Mouse (Mus musculus) ES-Bruce4 (cell line): Measurements from ENCODE around the gene Thap4. TPM values are rescaled to one million over a fixed set of nuclear protein-coding genes. Genes with fewer than 3 reads are reported as not detected.

Experiments used
- H3K27ac ChIP-seq: 2 replicates; pipeline ENCODE4 v1.5.1; 2012; ENCODE audit warnings: low read length, inconsistent platforms; ENCODE audit not compliant: insufficient read depth
- H3K27me3 ChIP-seq: 2 replicates; pipeline ENCODE4 v1.6.1; 2012; ENCODE audit warnings: mild to moderate bottlenecking, low read length, inconsistent platforms; ENCODE audit not compliant: control insufficient read depth, poor library complexity, insufficient read depth, severe bottlenecking
- H3K36me3 ChIP-seq: 2 replicates; pipeline ENCODE4 v1.6.1; 2012; ENCODE audit warnings: inconsistent platforms, mild to moderate bottlenecking, low read length, moderate library complexity; ENCODE audit not compliant: control insufficient read depth, poor library complexity, insufficient read depth, severe bottlenecking
- H3K4me1 ChIP-seq: one replicate; pipeline ENCODE4 v1.8.1; 2011; ENCODE audit warnings: low read length; ENCODE audit not compliant: control insufficient read depth, insufficient read depth
- H3K4me3 ChIP-seq: 2 replicates; pipeline ENCODE4 v1.5.1; 2011; ENCODE audit warnings: low read depth, mild to moderate bottlenecking, low read length
- H3K9ac ChIP-seq: 2 replicates; pipeline ENCODE4 v1.6.1; 2012; ENCODE audit warnings: low read depth, mild to moderate bottlenecking, inconsistent platforms; ENCODE audit not compliant: poor library complexity, severe bottlenecking
- H3K9me3 ChIP-seq: replicated peaks from 2 replicates; pipeline ENCODE4 v1.6.1; 2012; ENCODE audit warnings: mild to moderate bottlenecking, low read length, inconsistent platforms; ENCODE audit not compliant: control insufficient read depth, poor library complexity, insufficient read depth, severe bottlenecking
- CTCF ChIP-seq: IDR thresholded peaks from one replicate; pipeline ENCODE4 v1.8.1; 2011; ENCODE audit warnings: low read depth, low read length
- EP300 ChIP-seq: IDR thresholded peaks from 2 replicates; pipeline ENCODE4 v1.6.1; 2011; ENCODE audit warnings: low read depth, low read length; ENCODE audit not compliant: insufficient read depth
- POLR2A ChIP-seq: IDR thresholded peaks from one replicate; pipeline ENCODE4 v1.8.1; 2011; ENCODE audit warnings: low read length; ENCODE audit not compliant: insufficient read depth
- polyA plus RNA-seq: library from polyadenylated mRNA; stranded (reverse); fragments of >200 nt; gene quantifications from 2 replicates; pipeline ENCODE4 v1.2.4, GENCODE M21; 2011; ENCODE audit warnings: low read depth; ENCODE audit not compliant: missing spikeins, insufficient read depth, insufficient read length

Thap4 gene
- polyA plus RNA-seq, 1 experiment, result 51.5 TPM

DNA sequence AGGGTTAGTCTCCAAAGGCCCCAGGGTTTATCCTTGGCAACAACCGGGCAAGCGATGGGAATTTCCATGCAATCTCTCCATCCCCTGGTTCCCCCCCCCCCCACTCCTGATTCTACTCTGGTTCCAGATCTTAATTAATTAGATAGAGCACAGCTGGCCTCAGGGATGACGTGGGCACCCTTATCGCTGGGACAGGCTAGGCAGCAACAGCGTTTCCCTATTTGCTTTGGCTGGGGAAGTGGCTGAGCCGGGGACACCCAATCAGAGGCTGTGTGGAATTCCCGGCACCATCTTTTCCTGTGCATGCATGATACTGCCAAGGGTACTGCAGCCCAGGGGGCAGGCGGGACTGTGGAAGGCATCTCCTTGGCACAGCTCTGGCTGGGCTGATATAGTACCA is 66.5 kb downstream of the Thap4 start:
- Histone ChIP-seq H3K36me3 (no peaks in the 10 kb centered on the region), H3K27me3 (no peaks in the 10 kb centered on the region), H3K4me1 (no peaks in the 10 kb centered on the region), H3K9me3 (no peaks in the 10 kb centered on the region), H3K4me3 (no peak overlapping the region), H3K27ac (no peak overlapping the region), H3K9ac (no peak overlapping the region)
- TF ChIP-seq EP300 (no peak), CTCF (no peak)

DNA sequence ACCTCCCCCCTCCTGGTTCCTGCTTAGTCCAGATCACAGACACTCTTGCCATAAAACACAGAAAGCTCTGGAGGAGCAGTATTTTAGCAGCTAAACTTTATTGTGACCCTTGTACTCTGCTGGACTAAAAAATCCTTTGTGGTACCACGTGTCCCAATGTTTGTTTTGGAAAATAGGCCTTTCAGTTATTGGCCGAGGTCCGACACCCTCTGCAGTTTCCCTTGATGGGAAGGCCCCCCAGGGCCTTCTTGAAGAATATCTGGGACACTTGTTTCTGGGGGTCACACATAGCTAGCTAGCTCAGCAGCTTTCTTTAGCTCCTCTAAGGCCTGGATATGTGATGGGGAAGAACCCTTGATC is 67.7 kb downstream of the Thap4 start:
- Histone ChIP-seq H3K27ac (no peak overlapping the region), H3K27me3 (no peaks in the 10 kb centered on the region), H3K9ac (peak overlapping the region; percentile 71; the same call in 1 of the 2 replicates), H3K4me3 (peak overlapping the region; percentile 80), H3K9me3 (0 out of 2 replicates have a peak, but pooled peaks cover 3% of the 10 kb centered on the region), H3K4me1 (no peaks in the 10 kb centered on the region), H3K36me3 (no peaks in the 10 kb centered on the region)
- TF ChIP-seq EP300 (no peak), POLR2A (no peak), CTCF (no peak)

DNA sequence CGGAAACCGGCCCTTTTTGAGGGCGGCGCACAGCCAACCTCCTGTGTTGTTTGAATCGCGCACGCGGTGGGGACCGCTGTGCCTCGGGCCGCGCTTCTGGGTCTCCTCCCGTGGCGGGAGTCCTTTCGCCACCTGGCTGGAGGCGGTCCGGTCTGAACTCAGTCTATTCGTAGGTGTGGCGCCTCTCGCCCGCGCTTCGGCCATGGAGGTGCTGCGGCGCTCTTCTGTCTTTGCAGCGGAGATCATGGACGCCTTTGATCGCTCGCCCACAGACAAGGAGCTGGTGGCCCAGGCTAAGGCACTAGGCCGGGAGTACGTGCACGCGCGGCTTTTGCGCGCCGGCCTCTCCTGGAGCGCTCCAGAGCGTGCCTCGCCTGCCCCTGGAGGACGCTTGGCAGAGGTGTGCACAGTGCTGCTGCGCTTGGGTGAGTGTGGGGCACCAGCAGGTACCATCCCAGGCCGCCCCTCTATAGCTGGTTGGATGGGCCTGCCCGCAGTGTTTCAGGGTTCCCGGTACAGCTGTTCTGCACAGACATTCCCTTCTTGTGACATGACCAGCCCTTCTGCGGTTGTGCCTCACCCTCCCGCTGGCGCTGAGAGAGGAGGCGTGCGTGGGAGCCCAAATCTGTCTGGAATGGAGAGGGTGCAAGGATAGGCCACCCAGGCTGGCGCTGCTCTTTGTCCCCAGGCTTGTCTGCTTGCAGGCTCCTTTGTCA is 68.3 kb downstream of the Thap4 start:
- no peaks in the 10 kb centered on the region for H3K27me3 ChIP-seq
- H3K36me3 ChIP-seq, result no peaks in the 10 kb centered on the region
- no peak overlapping the region for H3K27ac ChIP-seq
- H3K9ac ChIP-seq, result peak overlapping the region; percentile 71
- H3K9me3 ChIP-seq, result 0 out of 2 replicates have a peak, but pooled peaks cover 5% of the 10 kb centered on the region
- H3K4me3 ChIP-seq, result peak overlapping the region; percentile 80
- TF ChIP-seq CTCF, result peak; percentile 17
- TF ChIP-seq POLR2A, result no peak
- no peak for TF ChIP-seq EP300
- H3K4me1 ChIP-seq, result no peaks in the 10 kb centered on the region

DNA sequence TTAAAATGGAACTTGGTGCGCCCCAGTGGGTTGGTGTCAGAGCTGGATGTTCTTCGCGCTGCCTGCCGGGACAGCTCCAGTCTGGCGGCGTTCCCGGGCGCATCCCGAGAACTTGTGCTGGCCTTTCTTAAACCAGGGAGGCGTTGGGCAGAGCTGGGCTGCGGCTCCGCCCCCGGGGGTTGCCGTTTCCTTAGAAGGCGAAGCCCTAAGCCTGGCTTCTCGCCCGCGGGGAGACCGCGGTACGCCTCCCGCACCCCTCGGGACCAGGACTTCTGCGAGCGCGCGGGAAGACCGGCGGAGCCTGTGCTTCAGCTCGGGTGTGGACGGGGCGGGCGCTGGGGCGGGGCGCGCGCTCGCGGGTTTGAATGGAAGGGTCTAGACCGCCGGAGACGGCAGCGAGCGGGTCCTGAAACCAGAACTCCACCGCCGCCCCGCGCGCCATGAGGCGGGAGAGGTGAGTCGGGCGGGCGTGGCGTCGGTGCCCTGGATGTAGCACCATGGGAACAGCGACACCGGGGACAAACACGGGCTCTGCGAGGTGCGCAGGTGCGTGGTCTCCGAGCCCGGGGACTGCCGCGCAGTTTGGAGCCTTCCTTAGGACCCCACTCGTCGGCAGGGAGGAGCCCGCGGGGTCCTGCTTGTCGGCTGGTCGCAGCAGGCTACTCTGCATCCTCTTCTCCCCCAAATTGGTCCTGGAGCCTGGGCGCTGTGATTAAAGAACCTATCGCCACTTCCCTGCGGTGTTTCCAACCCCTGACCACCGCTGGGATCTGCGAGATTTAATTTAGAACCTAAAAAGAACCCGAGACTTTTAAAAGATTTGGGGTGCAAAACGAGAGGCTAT is 69.0 kb downstream of the Thap4 start, which contains the start of gene Bok:
Gene Bok, plus strand, starts transcription at position 260 of the 844 bp plus-strand sequence.
- Histone ChIP-seq H3K9ac (peak within 1 kb of the TSS; percentile 71), H3K4me1 (no peaks in the 10 kb centered on the region), H3K4me3 (peak within 1 kb of the TSS; percentile 80), H3K27ac (no peak within 1 kb of the TSS), H3K9me3 (0 out of 2 replicates have a peak, but pooled peaks cover 5% of the 10 kb centered on the region), H3K27me3 (no peaks in the 10 kb centered on the region), H3K36me3 (no peaks in the 10 kb centered on the region)
- TF ChIP-seq POLR2A (no peak), EP300 (no peak), CTCF (no peak)

DNA sequence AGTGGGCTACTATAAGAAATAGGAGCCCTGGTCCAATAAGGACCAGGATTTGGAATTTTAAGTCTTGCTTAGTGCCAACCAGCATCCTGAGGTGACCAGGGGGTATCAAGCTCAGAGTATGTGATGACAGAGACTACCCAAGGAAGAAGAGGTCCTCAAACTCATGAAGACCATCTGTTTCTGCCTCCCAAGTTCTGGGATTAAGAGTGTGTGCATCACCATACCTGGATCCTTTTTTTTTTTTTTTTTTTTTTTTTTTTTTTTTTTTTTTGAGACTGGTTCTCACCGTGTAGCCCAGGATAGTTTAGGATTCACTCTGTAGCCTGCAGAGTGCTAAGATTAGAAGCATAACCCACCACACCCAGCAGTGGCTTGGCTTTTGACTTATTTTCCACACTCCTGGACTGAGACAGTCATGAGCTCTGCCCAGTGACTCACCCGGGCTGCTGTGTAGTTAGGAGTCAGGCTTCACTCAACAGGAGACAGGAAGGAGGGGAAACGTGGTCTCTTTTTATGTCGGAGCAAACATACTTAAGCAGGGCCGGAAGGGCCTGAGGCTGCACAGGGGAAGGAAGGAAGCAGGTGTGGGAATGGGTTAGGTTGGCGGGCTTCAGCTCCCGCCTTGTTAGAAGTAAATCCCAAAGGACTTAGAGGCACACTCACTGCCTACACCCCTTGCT is 74.6 kb downstream of the Thap4 start:
- H3K9ac ChIP-seq, result no peak overlapping the region
- TF ChIP-seq POLR2A (no peak), CTCF (no peak), EP300 (no peak)
- H3K4me1 ChIP-seq, result no peaks in the 10 kb centered on the region
- no peak overlapping the region for H3K27ac ChIP-seq
- H3K9me3 ChIP-seq, result 0 out of 2 replicates have a peak, but pooled peaks cover 5% of the 10 kb centered on the region
- H3K4me3 ChIP-seq, result no peak overlapping the region
- H3K27me3 ChIP-seq, result no peaks in the 10 kb centered on the region
- H3K36me3 ChIP-seq, result no peaks in the 10 kb centered on the region
